Mouse (Mus musculus) cortical plate, adult 2 months (tissue): ENCODE data around the gene March2.

Experiments used
- CTCF ChIP-seq: fragments of 200-500 bp; IDR thresholded peaks from 2 replicates; pipeline ENCODE4 v1.5.1; 2011; ENCODE audit warnings: mild to moderate bottlenecking, control low read depth, low read length; ENCODE audit not compliant: insufficient read depth; ENCODE audit errors: extremely low read depth
- POLR2A ChIP-seq: fragments of 200-500 bp; IDR thresholded peaks from 2 replicates; pipeline ENCODE4 v1.6.1; 2011; ENCODE audit warnings: mild to moderate bottlenecking, low read length, control low read depth; ENCODE audit not compliant: insufficient read depth; ENCODE audit errors: extremely low read depth

GRCm38 (mm10) chr17:33751181-33751580 is 32.7 kb upstream of the March2 start:
- TF ChIP-seq CTCF (no peak), POLR2A (no peak)
